Mouse (Mus musculus) embryonic facial prominence, embryonic 10.5 days (tissue): ENCODE results near the gene Fnbp4. TPM values are rescaled to one million over a fixed set of nuclear protein-coding genes. Genes with fewer than 3 reads are reported as not detected.

ENCODE experiments used
- DNase-seq: peaks from one replicate; pipeline ENCODE4 v3.0.0-alpha.2; 2017; ENCODE audit warnings: low spot score
- H3K27ac ChIP-seq: fragments of 300-500 bp; sonication (generic); replicated peaks from 2 replicates; pipeline ENCODE4 v1.5.1; 2016; ENCODE audit warnings: mild to moderate bottlenecking
- H3K27me3 ChIP-seq: fragments of 300-500 bp; sonication (generic); replicated peaks from 2 replicates; pipeline ENCODE4 v1.6.1; 2016; ENCODE audit warnings: low read depth, mild to moderate bottlenecking; ENCODE audit not compliant: poor library complexity, severe bottlenecking
- H3K36me3 ChIP-seq: fragments of 300-500 bp; sonication (generic); replicated peaks from 2 replicates; pipeline ENCODE4 v1.6.1; 2016; ENCODE audit warnings: mild to moderate bottlenecking, moderate library complexity
- H3K4me1 ChIP-seq: fragments of 300-500 bp; sonication (generic); 2 replicates; pipeline ENCODE4 v1.6.1; 2016
- H3K4me3 ChIP-seq: fragments of 300-500 bp; sonication (generic); 2 replicates; pipeline ENCODE4 v1.5.1; 2016; ENCODE audit warnings: mild to moderate bottlenecking, moderate library complexity
- H3K9me3 ChIP-seq: fragments of 300-500 bp; sonication (generic); 2 replicates; pipeline ENCODE4 v1.6.1; 2016; ENCODE audit warnings: mild to moderate bottlenecking
- WGBS: fragments of 180-500 bp; shearing (Covaris S2); methylation state at CpG from one replicate; pipeline ENCODE4 v1.1.7; 2016; 5-methylcytosine and 5-hydroxymethylcytosine counted together
- polyA plus RNA-seq: library from polyadenylated mRNA; unstranded; fragments of >200 nt; fragmentation: Nextera tagmentation; extraction: Ambion mirVana; gene quantifications from 2 replicates; pipeline ENCODE4 v1.2.1, GENCODE M21; 2016

Fnbp4 gene
- polyA plus RNA-seq, result 121 and 122 TPM in 2 replicates

- Histone ChIP-seq H3K27ac (peak within 1 kb of the TSS; percentile 98), H3K9me3 (no peaks in the 10 kb centered on the region), H3K4me1 (peaks cover 12% of the 10 kb centered on the region), H3K36me3 (peaks cover 32% of the 10 kb centered on the region), H3K27me3 (no peaks in the 10 kb centered on the region), H3K4me3 (peak within 1 kb of the TSS; percentile 94)
- DNase-seq, result peak; percentile 98
- WGBS, result under 1% methylated on average over 44 of the region's 44 CpGs
These were observed at the start of gene Fnbp4 for GRCm38 (mm10) chr2:90745053-90745678. Gene Fnbp4, plus strand, starts transcription at chr2:90745370.

- H3K27ac ChIP-seq, result no peak overlapping the region
- no peak for DNase-seq
- H3K36me3 ChIP-seq, result peaks cover 99% of the 10 kb centered on the region
- H3K4me3 ChIP-seq, result no peak overlapping the region
- no peaks in the 10 kb centered on the region for H3K9me3 ChIP-seq
- no peaks in the 10 kb centered on the region for H3K4me1 ChIP-seq
- H3K27me3 ChIP-seq, result no peaks in the 10 kb centered on the region
- 91% methylated on average over 4 of the region's 4 CpGs for WGBS
These were observed 44.2 kb upstream of the Fnbp4 start for GRCm38 (mm10) chr2:90700943-90701342.

GRCm38 (mm10) chr2:90708548-90708947 lies 36.6 kb upstream of the Fnbp4 start:
- H3K9me3 ChIP-seq, result no peaks in the 10 kb centered on the region
- no peaks in the 10 kb centered on the region for H3K27me3 ChIP-seq
- peaks cover 100% of the 10 kb centered on the region for H3K36me3 ChIP-seq
- no peak overlapping the region for H3K4me3 ChIP-seq
- no peaks in the 10 kb centered on the region for H3K4me1 ChIP-seq
- H3K27ac ChIP-seq, result no peak overlapping the region
- WGBS, result 84% methylated on average over 1 of the region's 1 CpGs
- DNase-seq, result no peak

DNA sequence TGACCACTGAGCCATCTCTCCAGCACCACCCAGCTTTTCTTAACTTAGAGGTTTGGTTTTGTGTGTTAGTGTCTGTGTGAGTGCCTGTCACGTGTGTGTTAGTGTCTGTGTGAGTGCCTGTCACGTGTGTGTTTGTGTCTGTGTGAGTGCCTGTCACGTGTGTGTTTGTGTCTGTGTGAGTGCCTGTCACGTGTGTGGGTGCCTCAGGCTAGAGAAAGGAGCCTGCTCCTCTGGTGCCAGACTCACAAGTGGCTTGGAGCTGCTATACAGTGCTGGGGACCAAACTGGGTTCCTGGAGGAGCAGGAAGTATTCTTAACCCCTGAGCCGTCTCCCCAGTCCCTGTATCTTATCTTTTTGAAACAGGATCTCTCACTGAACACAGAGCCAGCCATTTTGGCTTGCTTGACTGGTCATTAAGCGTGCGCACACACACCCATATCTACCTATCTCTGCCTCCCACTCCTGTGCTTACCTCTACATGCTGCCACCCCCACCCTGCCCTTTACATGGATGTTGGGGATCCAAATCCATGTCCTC lies 29.5 kb upstream of the Fnbp4 start:
- Histone ChIP-seq H3K27me3 (no peaks in the 10 kb centered on the region), H3K27ac (no peak overlapping the region), H3K4me3 (no peak overlapping the region), H3K4me1 (no peaks in the 10 kb centered on the region), H3K9me3 (no peaks in the 10 kb centered on the region), H3K36me3 (peaks cover 94% of the 10 kb centered on the region)
- WGBS, result 89% methylated on average over 7 of the region's 7 CpGs
- DNase-seq, result no peak

DNA sequence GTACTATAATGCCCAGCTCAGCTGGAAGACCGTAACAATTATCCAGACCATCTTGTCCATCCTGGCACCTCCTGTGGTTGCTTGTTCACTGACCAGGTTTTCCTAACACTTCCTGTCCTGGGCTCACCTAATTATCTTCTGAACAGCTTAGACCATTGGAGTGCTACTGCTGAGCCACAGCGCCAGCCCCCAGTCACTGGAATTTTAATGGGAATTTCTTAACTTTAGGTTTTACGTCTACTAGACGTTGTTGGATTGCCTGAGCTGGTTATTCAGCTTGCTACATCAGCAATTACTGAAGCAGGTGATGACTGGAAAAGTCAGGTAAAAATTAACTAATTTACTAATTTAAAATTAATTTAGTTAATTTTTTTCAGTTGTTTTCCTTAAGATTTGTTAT lies 27.8 kb upstream of the Fnbp4 start:
- Histone ChIP-seq H3K4me3 (no peak overlapping the region), H3K9me3 (no peaks in the 10 kb centered on the region), H3K27ac (no peak overlapping the region), H3K36me3 (peaks cover 94% of the 10 kb centered on the region), H3K27me3 (no peaks in the 10 kb centered on the region), H3K4me1 (no peaks in the 10 kb centered on the region)
- WGBS, result 94% methylated on average over 4 of the region's 4 CpGs
- DNase-seq, result no peak

DNA sequence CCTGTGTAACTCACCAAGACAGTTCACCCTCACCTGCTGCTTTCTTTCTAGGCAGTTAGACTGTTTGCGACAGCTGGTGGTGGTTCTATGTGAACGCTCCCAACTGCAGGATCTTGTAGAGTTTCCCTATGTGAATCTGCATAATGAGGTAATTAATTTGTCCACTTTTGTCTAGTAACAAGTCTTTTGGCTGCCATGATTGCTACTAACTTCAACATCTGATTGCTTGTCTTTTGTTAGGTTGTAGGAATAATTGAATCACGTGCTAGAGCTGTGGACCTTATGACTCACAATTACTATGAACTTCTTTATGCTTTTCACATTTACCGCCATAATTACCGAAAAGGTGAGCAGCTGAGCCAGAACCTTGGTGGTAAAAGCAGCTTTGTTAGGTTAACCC lies 27.2 kb upstream of the Fnbp4 start:
- 95% methylated on average over 5 of the region's 5 CpGs for WGBS
- Histone ChIP-seq H3K27ac (no peak overlapping the region), H3K27me3 (no peaks in the 10 kb centered on the region), H3K4me1 (no peaks in the 10 kb centered on the region), H3K36me3 (peaks cover 94% of the 10 kb centered on the region), H3K9me3 (no peaks in the 10 kb centered on the region), H3K4me3 (no peak overlapping the region)
- no peak for DNase-seq

DNA sequence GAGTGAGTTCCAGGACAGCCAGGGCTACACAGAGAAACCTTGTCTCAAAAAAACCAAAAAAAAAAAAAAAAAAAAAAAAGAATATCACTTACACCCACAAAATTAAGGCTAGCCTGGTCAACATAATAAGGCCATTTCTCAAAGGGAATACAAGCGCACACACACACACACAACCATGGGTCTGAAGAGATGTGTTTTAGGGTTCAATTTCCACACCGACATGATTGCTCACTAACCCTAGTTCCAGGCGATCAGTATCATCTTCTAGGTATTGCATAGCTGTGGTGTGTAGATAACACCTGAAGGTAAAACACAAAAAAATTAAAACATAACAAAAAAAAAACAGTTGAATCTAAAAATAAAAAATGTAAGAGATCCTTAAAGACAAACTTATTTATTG lies 18.4 kb upstream of the Fnbp4 start:
- H3K4me3 ChIP-seq, result no peak overlapping the region
- H3K36me3 ChIP-seq, result peaks cover 100% of the 10 kb centered on the region
- H3K4me1 ChIP-seq, result no peaks in the 10 kb centered on the region
- no peaks in the 10 kb centered on the region for H3K27me3 ChIP-seq
- H3K9me3 ChIP-seq, result no peaks in the 10 kb centered on the region
- WGBS, result 99% methylated on average over 3 of the region's 3 CpGs
- DNase-seq, result no peak
- no peak overlapping the region for H3K27ac ChIP-seq

GRCm38 (mm10) chr2:90735326-90735725 lies 9.8 kb upstream of the Fnbp4 start:
- WGBS, result 93% methylated on average over 11 of the region's 11 CpGs
- DNase-seq, result no peak
- H3K9me3 ChIP-seq, result no peaks in the 10 kb centered on the region
- H3K4me1 ChIP-seq, result no peaks in the 10 kb centered on the region
- H3K27ac ChIP-seq, result no peak overlapping the region
- no peak overlapping the region for H3K4me3 ChIP-seq
- peaks cover 85% of the 10 kb centered on the region for H3K36me3 ChIP-seq
- no peaks in the 10 kb centered on the region for H3K27me3 ChIP-seq

- H3K4me3 ChIP-seq, result no peak overlapping the region
- peaks cover 50% of the 10 kb centered on the region for H3K36me3 ChIP-seq
- DNase-seq, result no peak
- H3K4me1 ChIP-seq, result no peaks in the 10 kb centered on the region
- no peak overlapping the region for H3K27ac ChIP-seq
- no peaks in the 10 kb centered on the region for H3K9me3 ChIP-seq
- WGBS, result 90% methylated on average over 3 of the region's 3 CpGs
- H3K27me3 ChIP-seq, result no peaks in the 10 kb centered on the region
These were observed 6.4 kb upstream of the Fnbp4 start for GRCm38 (mm10) chr2:90738801-90739200.

- DNase-seq, result no peak
- 92% methylated on average over 3 of the region's 3 CpGs for WGBS
- Histone ChIP-seq H3K36me3 (peaks cover 45% of the 10 kb centered on the region), H3K27ac (no peak overlapping the region), H3K27me3 (no peaks in the 10 kb centered on the region), H3K4me1 (no peaks in the 10 kb centered on the region), H3K9me3 (no peaks in the 10 kb centered on the region), H3K4me3 (no peak overlapping the region)
These were observed 5.8 kb upstream of the Fnbp4 start for GRCm38 (mm10) chr2:90739327-90739726.

- Histone ChIP-seq H3K4me1 (no peaks in the 10 kb centered on the region), H3K36me3 (peaks cover 39% of the 10 kb centered on the region), H3K27ac (no peak overlapping the region), H3K9me3 (no peaks in the 10 kb centered on the region), H3K4me3 (no peak overlapping the region), H3K27me3 (no peaks in the 10 kb centered on the region)
- no peak for DNase-seq
- 92% methylated on average over 5 of the region's 5 CpGs for WGBS
These were observed 5.2 kb upstream of the Fnbp4 start for GRCm38 (mm10) chr2:90739921-90740320.

- H3K36me3 ChIP-seq, result peaks cover 25% of the 10 kb centered on the region
- WGBS, result 67% methylated on average over 12 of the region's 12 CpGs
- H3K27ac ChIP-seq, result peak overlapping the region; percentile 98
- H3K9me3 ChIP-seq, result no peaks in the 10 kb centered on the region
- H3K4me1 ChIP-seq, result peaks cover 12% of the 10 kb centered on the region
- no peak for DNase-seq
- H3K27me3 ChIP-seq, result no peaks in the 10 kb centered on the region
- H3K4me3 ChIP-seq, result peak overlapping the region; percentile 94
These were observed 701 bp upstream of the Fnbp4 start for GRCm38 (mm10) chr2:90744285-90745052.
